Mouse (Mus musculus) midbrain, postnatal 0 days (tissue): ENCODE data around the gene Olfr792. TPM values are rescaled to one million over a fixed set of nuclear protein-coding genes. Genes with fewer than 3 reads are reported as not detected.
A peak's percentile ranks its signal among the peaks of the same experiment; 100 is the strongest.

ENCODE experiments used
- ATAC-seq: fragments of 200-750 bp; cut with Nextera tagmentation; 2 replicates; pipeline ENCODE4 v1.8.0; 2017; ENCODE audit warnings: moderate number of reproducible peaks, mild to moderate bottlenecking, moderate TSS enrichment, moderate library complexity; ENCODE audit not compliant: low FRiP score
- DNase-seq: peaks from one replicate; pipeline ENCODE4 v3.0.0-alpha.2; 2015; ENCODE audit warnings: low spot score
- H3K27ac ChIP-seq: fragments of 300-500 bp; sonication (generic); 2 replicates; pipeline ENCODE4 v1.5.1; 2014; ENCODE audit warnings: low read depth, mild to moderate bottlenecking, low read length, mixed read lengths
- H3K27me3 ChIP-seq: fragments of 300-500 bp; sonication (generic); 2 replicates; pipeline ENCODE4 v1.6.1; 2014; ENCODE audit warnings: low read length, control low read depth, mixed read lengths; ENCODE audit not compliant: insufficient read depth
- H3K36me3 ChIP-seq: fragments of 300-500 bp; sonication (generic); 2 replicates; pipeline ENCODE4 v1.6.1; 2014; ENCODE audit warnings: low read length, control low read depth, mixed read lengths; ENCODE audit not compliant: insufficient read depth
- H3K4me1 ChIP-seq: fragments of 300-500 bp; sonication (generic); 2 replicates; pipeline ENCODE4 v1.6.1; 2014; ENCODE audit warnings: mild to moderate bottlenecking, control low read depth, antibody characterized with exemption, low read length, mixed read lengths; ENCODE audit not compliant: insufficient read depth
- H3K4me2 ChIP-seq: fragments of 300-500 bp; sonication (generic); 2 replicates; pipeline ENCODE4 v1.6.1; 2014; ENCODE audit warnings: low read depth, mild to moderate bottlenecking, low read length, mixed read lengths; ENCODE audit not compliant: poor library complexity, severe bottlenecking
- H3K4me3 ChIP-seq: fragments of 300-500 bp; sonication (generic); 2 replicates; pipeline ENCODE4 v1.5.1; 2014; ENCODE audit warnings: low read depth, mild to moderate bottlenecking, low read length, moderate library complexity
- H3K9ac ChIP-seq: fragments of 300-500 bp; sonication (generic); replicated peaks from 2 replicates; pipeline ENCODE4 v1.6.1; 2014; ENCODE audit warnings: mild to moderate bottlenecking, low read length, moderate library complexity, mixed read lengths; ENCODE audit not compliant: poor library complexity, severe bottlenecking
- H3K9me3 ChIP-seq: fragments of 300-500 bp; sonication (generic); 2 replicates; pipeline ENCODE4 v1.6.1; 2016; ENCODE audit warnings: low read length, control low read depth
- CTCF ChIP-seq: IDR thresholded peaks from 2 replicates; pipeline ENCODE4 v1.5.1; 2016; ENCODE audit warnings: antibody characterized with exemption, mild to moderate bottlenecking
- WGBS: fragments of 180-500 bp; shearing (Covaris S2); extraction: QIAGEN DNeasy Blood & Tissue Kit; methylation state at CpG from one replicate; pipeline ENCODE4 v1.1.7; 2014; 5-methylcytosine and 5-hydroxymethylcytosine counted together
- microRNA-seq: library from miRNA; unstranded; fragments of <30 nt; microRNA quantifications from one replicate; pipeline ENCODE4, GENCODE M21; 2016; ENCODE audit warnings: borderline number of aligned reads
- polyA plus RNA-seq: library from polyadenylated mRNA; unstranded; fragments of >200 nt; fragmentation: Nextera tagmentation; extraction: Ambion mirVana; gene quantifications from 2 replicates; pipeline ENCODE4 v1.2.1, GENCODE M21; 2015
- total RNA-seq: library from RNA; depleted of rRNA; stranded (reverse); fragments of >200 nt; gene quantifications from 2 replicates; pipeline ENCODE4 v1.2.3, GENCODE M21; 2014; rRNA removed

The Olfr792 gene
- total and polyA plus RNA-seq, 2 experiments from 2014 or later = not detected

- no peaks in the 10 kb centered on the region for H3K36me3 ChIP-seq
- H3K4me1 ChIP-seq = no peaks in the 10 kb centered on the region
- no peak for TF ChIP-seq CTCF
- no peak overlapping the region for H3K4me3 ChIP-seq
- H3K27ac ChIP-seq = no peak overlapping the region
- no peak overlapping the region for H3K9ac ChIP-seq
- ATAC-seq = no peak
- peak; percentile 58 for DNase-seq
- WGBS = 47% methylated on average over 1 of the region's 1 CpGs
- H3K9me3 ChIP-seq = no peaks in the 10 kb centered on the region
- no peak overlapping the region for H3K4me2 ChIP-seq
- H3K27me3 ChIP-seq = no peaks in the 10 kb centered on the region
Observed at GRCm38 (mm10) chr10:129577066-129577465, 38.1 kb downstream of the Olfr792 start.

Small RNAs within 50 kb of the gene (microRNA-seq; reads per million reads assigned to microRNA genes)
- gene Gm23252 = not detected

Other genes starting within 250 kb of the Olfr792 start
- gene Olfr780, start 221.0 kb upstream of the Olfr792 start, total RNA-seq = not detected in 2 replicates
- gene Olfr780, start 221.0 kb upstream of the Olfr792 start, polyA plus RNA-seq = not detected in 2 replicates
- not detected in 2 replicates for gene Olfr781, start 210.3 kb upstream of the Olfr792 start, total RNA-seq
- gene Olfr781, start 210.3 kb upstream of the Olfr792 start, polyA plus RNA-seq = not detected in 2 replicates
- gene Olfr782, start 190.3 kb upstream of the Olfr792 start, total RNA-seq = not detected in 2 replicates
- gene Olfr782, start 190.3 kb upstream of the Olfr792 start, polyA plus RNA-seq = not detected in 2 replicates
- 0.66 and 0.82 TPM in 2 replicates for gene Olfr784, start 155.1 kb upstream of the Olfr792 start, total RNA-seq
- not detected in 2 replicates for gene Olfr784, start 155.1 kb upstream of the Olfr792 start, polyA plus RNA-seq
- gene Olfr785, start 133.7 kb upstream of the Olfr792 start, total RNA-seq = not detected in 2 replicates
- not detected in 2 replicates for gene Olfr785, start 133.7 kb upstream of the Olfr792 start, polyA plus RNA-seq
- not detected in 2 replicates for gene Olfr786, start 111.9 kb upstream of the Olfr792 start, total RNA-seq
- gene Olfr786, start 111.9 kb upstream of the Olfr792 start, polyA plus RNA-seq = not detected in 2 replicates
- not detected in 2 replicates for gene Olfr787, start 77.3 kb upstream of the Olfr792 start, total RNA-seq
- not detected in 2 replicates for gene Olfr787, start 77.3 kb upstream of the Olfr792 start, polyA plus RNA-seq
- not detected in 2 replicates for gene Olfr788, start 68.2 kb upstream of the Olfr792 start, total RNA-seq
- gene Olfr788, start 68.2 kb upstream of the Olfr792 start, polyA plus RNA-seq = not detected in 2 replicates
- not detected in 2 replicates for gene Olfr789, start 54.4 kb upstream of the Olfr792 start, total RNA-seq
- gene Olfr789, start 54.4 kb upstream of the Olfr792 start, polyA plus RNA-seq = not detected in 2 replicates
- gene Olfr790, start 40.7 kb upstream of the Olfr792 start, total RNA-seq = not detected in 2 replicates
- gene Olfr790, start 40.7 kb upstream of the Olfr792 start, polyA plus RNA-seq = not detected in 2 replicates
- not detected in 2 replicates for gene Olfr791, start 17.4 kb upstream of the Olfr792 start, total RNA-seq
- not detected in 2 replicates for gene Olfr791, start 17.4 kb upstream of the Olfr792 start, polyA plus RNA-seq
- not detected in 2 replicates for gene Olfr794, start 28.5 kb downstream of the Olfr792 start, total RNA-seq
- not detected in 2 replicates for gene Olfr794, start 28.5 kb downstream of the Olfr792 start, polyA plus RNA-seq
- gene Olfr796, start 73.4 kb downstream of the Olfr792 start, total RNA-seq = not detected in 2 replicates
- gene Olfr796, start 73.4 kb downstream of the Olfr792 start, polyA plus RNA-seq = not detected in 2 replicates
- gene Olfr798, start 88.8 kb downstream of the Olfr792 start, total RNA-seq = not detected in 2 replicates
- gene Olfr798, start 88.8 kb downstream of the Olfr792 start, polyA plus RNA-seq = not detected in 2 replicates
- gene Olfr799, start 98.3 kb downstream of the Olfr792 start, total RNA-seq = not detected in 2 replicates
- gene Olfr799, start 98.3 kb downstream of the Olfr792 start, polyA plus RNA-seq = not detected in 2 replicates
- gene Olfr800, start 118.5 kb downstream of the Olfr792 start, total RNA-seq = not detected in 2 replicates
- not detected in 2 replicates for gene Olfr800, start 118.5 kb downstream of the Olfr792 start, polyA plus RNA-seq
- gene Olfr801, start 134.7 kb downstream of the Olfr792 start, total RNA-seq = not detected in 2 replicates
- gene Olfr801, start 134.7 kb downstream of the Olfr792 start, polyA plus RNA-seq = not detected in 2 replicates
- gene Olfr802, start 149.0 kb downstream of the Olfr792 start, total RNA-seq = not detected in 2 replicates
- gene Olfr802, start 149.0 kb downstream of the Olfr792 start, polyA plus RNA-seq = 0.04 and 0.11 TPM in 2 replicates
- gene Olfr803, start 155.1 kb downstream of the Olfr792 start, total RNA-seq = not detected in 2 replicates
- not detected in 2 replicates for gene Olfr803, start 155.1 kb downstream of the Olfr792 start, polyA plus RNA-seq
- not detected in 2 replicates for gene Olfr804, start 164.0 kb downstream of the Olfr792 start, total RNA-seq
- gene Olfr804, start 164.0 kb downstream of the Olfr792 start, polyA plus RNA-seq = not detected in 2 replicates
- not detected in 2 replicates for gene Olfr805, start 190.2 kb downstream of the Olfr792 start, total RNA-seq
- gene Olfr805, start 190.2 kb downstream of the Olfr792 start, polyA plus RNA-seq = not detected in 2 replicates
- not detected in 2 replicates for gene Olfr806, start 202.8 kb downstream of the Olfr792 start, total RNA-seq
- gene Olfr806, start 202.8 kb downstream of the Olfr792 start, polyA plus RNA-seq = not detected in 2 replicates
- not detected in 2 replicates for gene Olfr807, start 218.6 kb downstream of the Olfr792 start, total RNA-seq
- gene Olfr807, start 218.6 kb downstream of the Olfr792 start, polyA plus RNA-seq = not detected in 2 replicates
- gene Olfr808, start 226.3 kb downstream of the Olfr792 start, total RNA-seq = not detected in 2 replicates
- not detected in 2 replicates for gene Olfr808, start 226.3 kb downstream of the Olfr792 start, polyA plus RNA-seq
- not detected in 2 replicates for gene Olfr809, start 235.5 kb downstream of the Olfr792 start, total RNA-seq
- gene Olfr809, start 235.5 kb downstream of the Olfr792 start, polyA plus RNA-seq = not detected in 2 replicates